Mouse (Mus musculus) spleen, adult 12 weeks (tissue): ENCODE results near the gene Vrk1.

Experiments
- DNase-seq: peaks from one replicate; pipeline ENCODE4 v3.0.0; 2022; ENCODE audit warnings: low spot score

Vrk1 gene

GRCm38 (mm10) chr12:106046143-106046795 lies 36.2 kb downstream of the Vrk1 start:
- DNase-seq: no peak

- no peak for DNase-seq
These were observed 42.2 kb downstream of the Vrk1 start for GRCm38 (mm10) chr12:106052271-106052670.

- DNase-seq: peak; percentile 57
These were observed 45.8 kb downstream of the Vrk1 start for GRCm38 (mm10) chr12:106055799-106056198.

DNA sequence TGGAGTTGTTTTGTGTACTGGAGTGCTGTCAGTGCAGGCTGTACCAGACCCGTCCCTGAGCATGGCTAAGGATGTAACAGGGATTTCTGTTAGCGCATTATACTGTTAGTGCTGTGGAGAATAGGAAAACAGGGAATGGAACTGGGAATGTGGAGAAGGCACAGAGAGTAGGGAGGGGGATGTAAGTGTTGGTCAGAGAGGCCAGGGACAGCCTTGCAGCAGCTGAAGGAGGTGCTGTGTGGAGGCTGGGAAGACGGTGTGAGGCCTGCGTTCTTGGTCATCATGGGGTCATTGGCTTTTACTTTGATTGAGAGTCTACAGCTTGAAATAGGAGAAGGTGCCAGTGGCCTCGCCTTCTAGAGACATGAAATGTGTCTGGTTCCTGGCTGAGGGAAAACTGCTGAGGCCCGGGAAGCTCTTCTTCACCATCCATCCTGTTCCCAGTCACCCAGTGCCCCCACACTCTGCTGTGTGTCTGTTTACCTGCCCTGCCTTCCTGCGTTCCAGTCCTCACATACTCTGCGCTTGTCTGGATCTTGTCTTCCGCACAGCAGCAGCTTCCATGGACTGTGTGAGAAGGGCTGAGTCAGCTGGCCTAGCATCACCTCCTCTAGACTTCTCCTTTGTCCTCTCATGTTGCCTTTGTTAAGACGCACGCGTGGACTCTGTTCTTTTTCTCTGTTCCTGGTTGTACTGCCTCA lies 50.0 kb downstream of the Vrk1 start:
- DNase-seq: no peak

DNA sequence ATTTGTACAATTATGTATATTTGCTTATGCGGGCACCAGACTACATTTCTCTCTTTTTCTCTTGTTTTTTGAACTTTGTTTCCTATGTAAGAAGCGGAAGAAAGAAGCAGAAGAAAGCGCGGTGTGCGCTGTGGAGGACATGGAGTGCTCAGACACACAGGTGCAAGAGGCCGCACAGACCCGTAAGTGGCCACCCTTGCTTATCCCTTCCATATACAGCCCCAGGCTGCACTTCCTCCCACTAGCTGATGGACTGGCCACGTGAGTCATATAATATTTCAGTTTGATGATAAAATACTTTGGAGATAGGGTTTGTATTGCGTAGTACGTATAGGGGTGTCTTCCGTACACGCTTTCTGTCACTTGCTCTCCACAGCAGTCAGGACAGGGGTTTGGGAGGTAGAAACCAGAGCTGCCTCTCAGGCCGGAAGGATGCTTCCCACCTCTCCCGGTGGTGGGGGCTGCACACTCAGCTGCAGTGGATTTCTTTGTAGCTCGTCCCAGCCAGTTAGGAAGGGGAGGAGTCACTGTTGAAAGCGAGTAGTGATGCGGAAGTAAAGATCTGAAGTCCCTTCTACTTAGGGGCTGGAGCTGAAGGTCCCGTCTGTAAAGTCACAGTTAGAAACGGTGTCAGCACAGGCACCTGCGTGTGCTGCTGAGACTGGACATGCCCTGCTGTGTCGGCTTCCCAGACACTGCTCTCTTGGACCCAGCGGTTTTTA lies 60.6 kb downstream of the Vrk1 start:
- DNase-seq: no peak

DNA sequence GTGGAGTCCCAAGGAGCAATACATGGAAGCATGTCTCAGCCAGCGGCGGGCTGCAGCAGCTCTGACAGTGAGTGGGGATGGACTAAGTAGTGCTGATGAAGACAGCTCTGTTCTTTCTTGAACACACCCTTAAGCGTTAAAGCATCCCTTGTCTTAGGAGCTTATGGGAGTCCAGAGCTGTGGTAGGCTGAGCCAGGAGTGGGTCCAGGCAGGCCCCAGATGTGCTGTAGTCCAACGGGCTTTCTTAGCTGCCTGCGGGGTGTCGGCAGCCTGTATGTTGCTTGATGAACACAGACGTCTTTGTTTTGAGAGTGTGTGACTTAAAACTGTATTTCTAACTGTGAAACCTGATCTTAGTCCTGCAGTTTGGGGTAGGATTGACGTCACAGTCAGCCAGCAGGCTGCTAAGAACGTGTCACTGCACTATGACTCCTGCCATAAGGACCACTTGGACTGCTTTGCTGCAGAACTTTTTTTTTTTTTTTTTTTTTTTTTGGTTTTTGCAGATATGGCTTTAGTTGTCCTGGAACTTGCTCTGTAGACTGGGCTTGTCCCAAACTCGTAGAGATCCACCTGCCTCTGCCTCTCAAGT lies 61.6 kb downstream of the Vrk1 start:
- no peak for DNase-seq

GRCm38 (mm10) chr12:106074371-106075155 lies 64.5 kb downstream of the Vrk1 start:
- no peak for DNase-seq

DNA sequence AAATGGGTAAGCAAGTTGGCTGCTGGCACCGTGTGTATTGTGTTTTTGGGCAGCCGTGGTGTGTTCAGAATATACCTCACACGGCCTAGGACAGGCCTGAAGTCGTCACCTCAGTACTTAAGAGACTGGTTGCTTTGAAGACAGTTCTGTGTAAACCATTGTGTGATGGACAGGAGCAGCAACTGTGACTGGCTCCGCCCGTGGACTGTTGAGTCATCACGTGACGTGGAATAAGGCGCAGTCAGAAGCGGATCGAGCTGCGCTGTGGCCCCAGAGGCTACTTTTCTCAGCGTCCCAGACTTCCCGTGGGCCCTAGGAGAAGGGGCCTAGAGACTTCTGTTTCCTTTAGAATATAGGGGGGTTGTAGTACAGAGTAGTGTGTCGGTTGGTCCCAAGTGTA lies 66.1 kb downstream of the Vrk1 start:
- no peak for DNase-seq

GRCm38 (mm10) chr12:106080511-106080910 lies 70.5 kb downstream of the Vrk1 start:
- no peak for DNase-seq

GRCm38 (mm10) chr12:106080945-106081747 lies 71.1 kb downstream of the Vrk1 start:
- DNase-seq: no peak

DNA sequence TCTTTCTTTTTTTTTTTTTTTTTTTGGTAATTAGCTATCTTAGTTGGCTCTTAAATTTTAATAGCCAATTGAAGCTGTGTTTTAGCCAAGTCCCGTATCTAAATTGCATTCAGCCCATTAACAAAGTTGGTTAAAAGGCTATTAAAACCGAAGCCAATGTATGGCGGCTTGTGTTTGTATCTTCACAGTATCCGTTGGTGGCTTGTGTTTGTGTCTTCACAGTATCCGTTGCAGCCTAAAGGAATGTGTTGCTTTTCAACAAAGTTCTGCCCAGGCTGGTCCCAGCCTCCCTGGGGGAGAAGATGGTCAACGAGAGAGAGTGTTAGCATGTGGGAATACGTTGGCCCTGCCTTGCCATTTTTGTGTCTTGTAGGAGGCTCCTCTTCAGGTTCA lies 71.7 kb downstream of the Vrk1 start:
- DNase-seq: no peak

- DNase-seq: no peak
These were observed 72.3 kb downstream of the Vrk1 start for GRCm38 (mm10) chr12:106082191-106082957.

GRCm38 (mm10) chr12:106082958-106083381 lies 72.9 kb downstream of the Vrk1 start:
- DNase-seq: no peak

GRCm38 (mm10) chr12:106084126-106084525 lies 74.1 kb downstream of the Vrk1 start:
- DNase-seq: no peak

- no peak for DNase-seq
These were observed 84.8 kb downstream of the Vrk1 start for GRCm38 (mm10) chr12:106094827-106095226.

DNA sequence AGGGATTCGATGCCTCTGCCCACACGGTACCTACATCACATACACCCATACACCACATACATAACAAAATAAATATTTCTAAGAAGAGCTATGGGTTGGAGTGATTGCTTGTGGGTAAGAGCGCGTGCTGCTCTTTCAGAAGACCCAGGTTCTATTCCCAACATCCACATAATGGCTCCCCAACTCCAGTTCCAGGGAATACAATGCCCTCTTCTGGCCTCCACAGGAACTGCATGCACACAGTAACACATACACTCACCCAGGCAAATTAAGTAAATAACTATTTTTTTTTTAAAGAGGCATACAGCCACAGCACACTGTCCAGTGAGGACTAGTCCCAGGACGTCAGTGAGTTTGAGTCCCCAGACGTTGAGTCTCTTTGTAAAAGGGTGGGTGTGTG lies 92.0 kb downstream of the Vrk1 start:
- DNase-seq: no peak

DNA sequence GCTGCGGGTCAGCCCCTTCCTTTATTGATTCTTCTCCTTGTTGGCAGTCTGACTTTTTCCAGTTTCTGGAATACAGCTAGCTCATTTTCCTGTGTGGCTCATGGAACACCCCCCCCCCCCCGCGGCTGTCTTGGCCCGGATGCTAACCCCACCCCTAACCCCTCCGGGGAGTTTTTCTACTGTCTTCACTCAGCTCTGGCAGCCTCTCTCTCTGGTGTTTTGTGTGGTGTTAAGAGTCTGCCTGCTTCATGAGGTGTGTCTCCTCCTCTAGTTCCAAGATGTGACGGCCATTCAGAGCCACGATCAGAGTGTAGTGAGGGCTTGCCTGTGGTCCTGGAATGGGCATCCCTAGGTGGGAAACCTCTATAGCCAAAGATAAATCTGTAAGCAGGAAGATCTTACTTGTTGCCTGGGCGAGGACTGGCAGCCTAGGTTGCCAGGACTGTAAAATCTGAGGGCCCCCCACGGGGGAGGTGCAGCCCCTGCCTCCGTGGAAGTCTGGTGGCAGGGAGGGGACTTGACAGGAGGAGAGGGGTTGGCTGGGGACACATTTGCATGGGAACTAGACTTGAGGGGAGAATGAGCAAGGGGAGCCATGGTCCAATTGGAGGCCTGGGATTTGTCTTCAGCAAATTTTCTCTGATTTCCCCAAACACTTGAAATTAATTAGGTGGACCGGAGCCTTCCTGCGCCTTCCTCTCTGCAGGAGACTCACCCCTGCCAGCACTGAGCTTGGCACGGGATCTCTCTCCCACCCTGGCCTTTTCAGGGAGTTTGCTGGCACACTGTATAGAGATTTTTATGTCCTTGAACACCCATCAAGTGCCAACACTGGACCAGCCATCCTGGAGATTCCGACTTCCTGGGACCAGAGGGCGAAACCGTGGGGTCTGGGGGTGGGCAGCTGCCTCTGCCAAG lies 93.0 kb downstream of the Vrk1 start:
- no peak for DNase-seq

DNA sequence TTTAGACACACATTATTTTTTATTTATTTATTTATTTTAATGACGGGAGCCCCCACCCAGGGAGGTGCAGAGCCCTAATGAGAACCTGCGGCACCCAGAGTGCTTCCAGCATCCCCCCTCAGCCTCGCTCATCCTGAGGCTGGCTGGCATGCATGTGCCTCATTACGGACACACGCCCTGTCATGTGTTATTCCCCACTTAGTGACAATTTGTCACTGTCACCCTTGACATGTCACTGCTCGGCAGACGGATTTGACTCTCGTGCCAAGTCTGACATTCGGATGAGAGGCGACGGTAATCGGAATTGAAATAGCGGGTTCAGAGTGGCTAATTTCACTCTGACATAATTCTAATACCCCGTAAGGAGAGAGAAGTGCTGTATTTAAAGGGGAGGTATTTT lies 97.2 kb downstream of the Vrk1 start:
- DNase-seq: no peak
